Mouse (Mus musculus): Measurements from ENCODE around the gene Ric1. TPM values are rescaled to one million over a fixed set of nuclear protein-coding genes. Genes with fewer than 3 reads are reported as not detected.
A peak's percentile ranks its signal among the peaks of the same experiment; 100 is the strongest.

The Ric1 gene
- polyA plus RNA-seq, 1 experiment from 2014 or later: 9.8 TPM

GRCm38 (mm10) chr19:29648550-29648914 is 126.5 kb downstream of the Ric1 start:
- 26% methylated on average over 4 of the region's 4 CpGs for WGBS
- Histone ChIP-seq H3K4me3 (peak overlapping the region; percentile 88), H3K27ac (replicated peaks) (peak overlapping the region; percentile 94)

GRCm38 (mm10) chr19:29649683-29650082 is 127.6 kb downstream of the Ric1 start:
- Histone ChIP-seq H3K27me3 (ENCODE audit: low read depth, poor library complexity, severe bottlenecking) (no peaks in the 10 kb centered on the region), H3K4me1 (peaks cover 5% of the 10 kb centered on the region; the same call in 1 of the 2 replicates), H3K4me3 (no peak overlapping the region), H3K36me3 (peaks cover 14% of the 10 kb centered on the region), H3K27ac (replicated peaks) (no peak overlapping the region), H3K9me3 (replicated peaks) (peaks cover 4% of the 10 kb centered on the region; the same call in 1 of the 2 replicates)
- 89% methylated on average over 1 of the region's 1 CpGs for WGBS
- no peak for DNase-seq (ENCODE audit: low spot score)

More at GRCm38 (mm10) chr19:29648550-29648914, 126.5 kb downstream of the Ric1 start:
- Histone ChIP-seq H3K4me1 (peaks cover 5% of the 10 kb centered on the region; the same call in 1 of the 2 replicates), H3K27me3 (ENCODE audit: low read depth, poor library complexity, severe bottlenecking) (no peaks in the 10 kb centered on the region), H3K9me3 (replicated peaks) (peaks cover 4% of the 10 kb centered on the region; the same call in 1 of the 2 replicates), H3K36me3 (peaks cover 22% of the 10 kb centered on the region)
- no peak for DNase-seq (ENCODE audit: low spot score)

GRCm38 (mm10) chr19:29653768-29654265 is 131.7 kb downstream of the Ric1 start:
- WGBS: 85% methylated on average over 9 of the region's 9 CpGs
- no peaks in the 10 kb centered on the region for H3K36me3 ChIP-seq
- DNase-seq (ENCODE audit: low spot score): no peak
- H3K27me3 ChIP-seq (ENCODE audit: low read depth, poor library complexity, severe bottlenecking): no peaks in the 10 kb centered on the region
- H3K27ac ChIP-seq (replicated peaks): no peak overlapping the region
- no peak overlapping the region for H3K4me3 ChIP-seq
- no peaks in the 10 kb centered on the region for H3K9me3 ChIP-seq (replicated peaks)
- peaks cover 9% of the 10 kb centered on the region for H3K4me1 ChIP-seq

- Histone ChIP-seq H3K9me3 (replicated peaks) (no peaks in the 10 kb centered on the region), H3K4me1 (peaks cover 9% of the 10 kb centered on the region), H3K36me3 (no peaks in the 10 kb centered on the region), H3K27ac (replicated peaks) (no peak overlapping the region), H3K4me3 (no peak overlapping the region), H3K27me3 (ENCODE audit: low read depth, poor library complexity, severe bottlenecking) (no peaks in the 10 kb centered on the region)
- no peak for DNase-seq (ENCODE audit: low spot score)
- 48% methylated on average over 6 of the region's 6 CpGs for WGBS
Observed at GRCm38 (mm10) chr19:29655148-29655547, 133.1 kb downstream of the Ric1 start.

GRCm38 (mm10) chr19:29656029-29656428 is 133.9 kb downstream of the Ric1 start:
- Histone ChIP-seq H3K4me1 (peaks cover 9% of the 10 kb centered on the region), H3K36me3 (no peaks in the 10 kb centered on the region), H3K27me3 (ENCODE audit: low read depth, poor library complexity, severe bottlenecking) (no peaks in the 10 kb centered on the region), H3K27ac (replicated peaks) (no peak overlapping the region), H3K4me3 (no peak overlapping the region), H3K9me3 (replicated peaks) (no peaks in the 10 kb centered on the region)
- WGBS: 78% methylated on average over 4 of the region's 4 CpGs
- no peak for DNase-seq (ENCODE audit: low spot score)

Other genes starting within 250 kb of the Ric1 start
- 5.4 and 8.9 TPM in 2 replicates for gene Insl6, start 196.9 kb upstream of the Ric1 start, polyA plus RNA-seq (2016; fragmentation: Nextera tagmentation; extraction: Ambion mirVana)
- 0.57 and 1.3 TPM in 2 replicates for gene Rln1, start 187.6 kb upstream of the Ric1 start, polyA plus RNA-seq (2016; fragmentation: Nextera tagmentation; extraction: Ambion mirVana)
- gene Plgrkt, start 154.9 kb upstream of the Ric1 start, polyA plus RNA-seq (2016; fragmentation: Nextera tagmentation; extraction: Ambion mirVana): 40.4 and 43.8 TPM in 2 replicates
- gene Cd274, start 154.8 kb upstream of the Ric1 start, polyA plus RNA-seq (2016; fragmentation: Nextera tagmentation; extraction: Ambion mirVana): 0.29 and 0.38 TPM in 2 replicates
- not detected in 2 replicates for gene Pdcd1lg2, start 111.4 kb upstream of the Ric1 start, polyA plus RNA-seq (2016; fragmentation: Nextera tagmentation; extraction: Ambion mirVana)
- 12.6 and 14.2 TPM in 2 replicates for gene Ermp1, start 126.1 kb downstream of the Ric1 start, polyA plus RNA-seq (2016; fragmentation: Nextera tagmentation; extraction: Ambion mirVana)
- 0.14 TPM in 1 of 2 replicates, not detected in the other for gene Mlana, start 175.5 kb downstream of the Ric1 start, polyA plus RNA-seq (2016; fragmentation: Nextera tagmentation; extraction: Ambion mirVana)